Mouse (Mus musculus): ENCODE data around the gene Epor.

DNA sequence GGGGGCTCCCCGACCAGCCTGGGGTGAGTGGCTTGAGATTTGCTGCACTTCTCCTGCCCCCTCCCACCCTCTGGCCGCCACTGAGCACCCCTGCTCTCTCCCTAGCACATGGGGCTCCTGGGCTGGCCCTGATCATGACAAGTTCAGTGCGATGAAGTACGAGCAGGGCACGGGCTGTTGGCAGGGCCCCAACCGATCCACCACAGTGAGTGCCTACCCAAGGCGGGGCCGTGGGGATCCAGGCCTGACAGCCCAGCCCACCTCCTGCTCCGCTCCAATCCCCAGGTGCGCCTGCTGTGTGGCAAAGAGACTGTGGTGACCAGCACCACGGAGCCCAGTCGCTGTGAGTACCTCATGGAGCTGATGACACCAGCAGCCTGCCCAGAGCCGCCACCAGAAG, 49.4 kb upstream of the Epor start:
- TF ChIP-seq CTCF (IDR thresholded peaks at IDR 0.05; ENCODE audit: borderline replicate concordance, extremely low read depth, insufficient read depth, insufficient read length) (no peak), POLR2A (IDR thresholded peaks at IDR 0.05; ENCODE audit: borderline replicate concordance, extremely low read depth, insufficient read depth, insufficient read length, poor library complexity, severe bottlenecking) (no peak)

Data from brain, embryonic 14.5 days (tissue).